Mouse (Mus musculus) neutrophil, adult 59 days (primary cell): ENCODE results near the gene Tmem30c. TPM values are rescaled to one million over a fixed set of nuclear protein-coding genes. Genes with fewer than 3 reads are reported as not detected.

Experiments used
- total RNA-seq, 2 experiments: library from RNA; stranded (reverse); gene quantifications; 1 replicate in 1 of 2; 2 replicates in 1 of 2; pipeline ENCODE4 v1.2.4; 2023

The Tmem30c gene
- total RNA-seq, result not detected

GRCm38 (mm10) chr16:57292765-57293164, at the start of gene Tmem30c:
Gene Tmem30c, minus strand, starts transcription at chr16:57292865.

GRCm38 (mm10) chr16:57231089-57231936, 61.4 kb downstream of the Tmem30c start, which contains the start of gene Tbc1d23:
Gene Tbc1d23, minus strand, starts transcription at chr16:57231504.

Other genes starting within 250 kb of the Tmem30c start
- 1 to 10 TPM; 1.9 to 4.2 TPM for gene Tmem45a2, start 221.5 kb downstream of the Tmem30c start, total RNA-seq
- 10 to 100 TPM; 15.2 to 15.9 TPM for gene Tomm70a, start 171.2 kb downstream of the Tmem30c start, total RNA-seq
- 10 to 100 TPM in 1 of 2 experiments, 1 to 10 TPM in 1; 8.6 to 10.8 TPM for gene Nit2, start 125.5 kb downstream of the Tmem30c start, total RNA-seq
- 100 to 1,000 TPM; 110 TPM for gene Tbc1d23, start 61.4 kb downstream of the Tmem30c start, total RNA-seq
- gene Filip1l, start 60.2 kb upstream of the Tmem30c start, total RNA-seq, result 10 to 100 TPM; 10.9 to 18.5 TPM